Mouse (Mus musculus): ENCODE measurements around the gene Tspan5.

DNA sequence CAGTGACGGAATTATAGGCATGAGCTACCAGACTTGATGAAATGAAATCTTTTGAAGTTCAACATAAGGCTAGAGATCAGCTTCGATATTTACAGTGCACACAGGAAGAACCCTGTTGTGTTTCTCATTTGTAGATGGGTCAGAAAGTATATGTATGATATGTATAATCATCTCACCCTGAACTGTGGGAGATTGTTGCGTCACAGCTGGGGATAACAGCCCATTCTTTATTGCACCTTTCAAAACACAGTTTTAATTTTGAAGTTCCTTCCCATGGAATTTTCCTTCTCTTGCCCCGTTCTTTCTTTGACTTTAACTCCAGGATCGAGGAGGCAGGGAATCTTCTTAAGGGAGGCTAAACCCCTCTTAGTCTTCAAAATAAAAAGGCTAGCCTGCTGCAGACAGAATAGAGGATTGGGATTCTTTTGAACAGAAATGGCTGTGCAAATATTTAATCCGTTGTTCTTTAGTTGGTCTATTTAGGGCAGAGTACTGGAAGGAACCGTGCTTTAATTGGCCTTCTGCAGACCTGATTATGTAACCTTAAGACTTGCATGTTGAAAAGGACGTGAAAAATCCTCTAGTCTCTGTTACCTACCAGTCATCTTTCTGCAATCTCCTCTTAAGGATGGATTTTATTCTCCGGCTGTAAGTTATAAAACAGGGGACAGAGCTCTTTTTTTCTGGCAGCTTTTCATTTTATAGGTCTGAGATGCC lies 18.1 kb downstream of the Tspan5 start:
- no peak for TF ChIP-seq CTCF (IDR thresholded peaks at IDR 0.05; ENCODE audit: extremely low read depth, insufficient read depth, low read length)
- no peak for TF ChIP-seq POLR2A (IDR thresholded peaks at IDR 0.05; ENCODE audit: extremely low read depth, insufficient read depth, low read length)

Data from cortical plate, adult 2 months (tissue).